Mouse (Mus musculus): Measurements from ENCODE around the gene Gm49322.

Gm49322 gene

DNA sequence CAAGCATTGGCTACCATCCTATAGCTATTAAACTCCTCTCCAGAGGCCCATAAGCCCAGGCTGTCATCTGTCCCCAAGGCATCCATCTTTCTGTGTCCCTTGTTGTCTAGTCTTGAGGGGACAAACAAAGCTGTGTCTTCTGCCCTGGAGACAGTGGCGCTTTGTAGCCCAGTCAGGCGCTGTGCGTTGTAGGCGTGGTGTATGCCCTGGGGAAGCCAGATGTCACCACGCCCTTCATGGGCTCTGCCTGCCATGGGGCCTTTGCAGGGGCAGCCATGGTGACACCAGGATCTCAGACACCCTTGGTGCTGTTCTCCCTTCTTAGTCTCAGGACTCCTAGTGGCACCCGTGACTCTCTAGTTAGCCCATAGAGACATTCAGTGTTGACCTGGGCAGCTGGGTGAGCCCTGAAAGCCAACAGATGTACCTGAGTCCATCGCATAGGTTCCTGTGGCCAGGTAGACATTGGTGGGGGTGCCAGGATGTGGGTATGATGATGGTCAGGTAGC, 1.8 kb upstream of the Gm49322 start:
- peaks cover 38% of the 10 kb centered on the region for H3K36me3 ChIP-seq (ENCODE audit: insufficient read depth, low read length)
- no peaks in the 10 kb centered on the region for H3K27me3 ChIP-seq (ENCODE audit: insufficient read depth, low read length)
- H3K4me3 ChIP-seq (replicated peaks; ENCODE audit: low read length), result peak overlapping the region; percentile 92
- H3K9me3 ChIP-seq (ENCODE audit: low read length), result no peaks in the 10 kb centered on the region
- H3K4me1 ChIP-seq (replicated peaks; ENCODE audit: low read depth, low read length), result peaks cover 65% of the 10 kb centered on the region
- TF ChIP-seq NANOG (IDR thresholded peaks at IDR 0.05; ENCODE audit: borderline replicate concordance, low read length), result no peak

GRCm38 (mm10) chr10:80604988-80605387, 833 bp upstream of the Gm49322 start:
- no peaks in the 10 kb centered on the region for H3K9me3 ChIP-seq (ENCODE audit: low read length)
- peaks cover 47% of the 10 kb centered on the region for H3K36me3 ChIP-seq (ENCODE audit: insufficient read depth, low read length)
- no peaks in the 10 kb centered on the region for H3K27me3 ChIP-seq (ENCODE audit: insufficient read depth, low read length)
- TF ChIP-seq CTCF (conservative IDR thresholded peaks at IDR 0.05; ENCODE audit: low read length) (no peak), POU5F1 (IDR thresholded peaks at IDR 0.05; ENCODE audit: borderline replicate concordance, low read length) (no peak), NANOG (IDR thresholded peaks at IDR 0.05; ENCODE audit: borderline replicate concordance, low read length) (no peak)
- H3K4me3 ChIP-seq (replicated peaks; ENCODE audit: low read length), result 0 out of 2 replicates have a peak overlapping the region, but pooled peaks have one; percentile 17
- H3K4me1 ChIP-seq (replicated peaks; ENCODE audit: low read depth, low read length), result peaks cover 73% of the 10 kb centered on the region

GRCm38 (mm10) chr10:80606306-80606705, 485 bp downstream of the Gm49322 start:
- TF ChIP-seq POU5F1 (IDR thresholded peaks at IDR 0.05; ENCODE audit: borderline replicate concordance, low read length), result no peak
- TF ChIP-seq NANOG (IDR thresholded peaks at IDR 0.05; ENCODE audit: borderline replicate concordance, low read length), result no peak
- TF ChIP-seq CTCF (conservative IDR thresholded peaks at IDR 0.05; ENCODE audit: low read length), result no peak

GRCm38 (mm10) chr10:80606737-80607350, 1.0 kb downstream of the Gm49322 start:
- no peak for TF ChIP-seq POU5F1 (IDR thresholded peaks at IDR 0.05; ENCODE audit: borderline replicate concordance, low read length)
- TF ChIP-seq NANOG (IDR thresholded peaks at IDR 0.05; ENCODE audit: borderline replicate concordance, low read length), result no peak
- no peak for TF ChIP-seq CTCF (conservative IDR thresholded peaks at IDR 0.05; ENCODE audit: low read length)
- Histone ChIP-seq H3K36me3 (ENCODE audit: insufficient read depth, low read length) (peaks cover 66% of the 10 kb centered on the region), H3K27me3 (ENCODE audit: insufficient read depth, low read length) (no peaks in the 10 kb centered on the region)

More at GRCm38 (mm10) chr10:80606306-80606705, 485 bp downstream of the Gm49322 start:
- Histone ChIP-seq H3K4me1 (replicated peaks; ENCODE audit: low read depth, low read length) (peaks cover 86% of the 10 kb centered on the region), H3K9me3 (ENCODE audit: low read length) (no peaks in the 10 kb centered on the region), H3K27me3 (ENCODE audit: insufficient read depth, low read length) (no peaks in the 10 kb centered on the region), H3K4me3 (replicated peaks; ENCODE audit: low read length) (peak overlapping the region; percentile 84), H3K36me3 (ENCODE audit: insufficient read depth, low read length) (peaks cover 60% of the 10 kb centered on the region)

GRCm38 (mm10) chr10:80608435-80608834, 2.6 kb downstream of the Gm49322 start:
- H3K27me3 ChIP-seq (ENCODE audit: insufficient read depth, low read length), result no peaks in the 10 kb centered on the region
- peaks cover 82% of the 10 kb centered on the region for H3K36me3 ChIP-seq (ENCODE audit: insufficient read depth, low read length)
- no peak for TF ChIP-seq POU5F1 (IDR thresholded peaks at IDR 0.05; ENCODE audit: borderline replicate concordance, low read length)
- no peak for TF ChIP-seq CTCF (conservative IDR thresholded peaks at IDR 0.05; ENCODE audit: low read length)
- no peak for TF ChIP-seq NANOG (IDR thresholded peaks at IDR 0.05; ENCODE audit: borderline replicate concordance, low read length)
- H3K4me1 ChIP-seq (replicated peaks; ENCODE audit: low read depth, low read length), result peaks cover 82% of the 10 kb centered on the region
- H3K9me3 ChIP-seq (ENCODE audit: low read length), result no peaks in the 10 kb centered on the region
- H3K4me3 ChIP-seq (replicated peaks; ENCODE audit: low read length), result peak overlapping the region; percentile 84; the same call in 1 of the 2 replicates

More at GRCm38 (mm10) chr10:80606737-80607350, 1.0 kb downstream of the Gm49322 start:
- Histone ChIP-seq H3K9me3 (ENCODE audit: low read length) (no peaks in the 10 kb centered on the region), H3K4me1 (replicated peaks; ENCODE audit: low read depth, low read length) (peaks cover 86% of the 10 kb centered on the region), H3K4me3 (replicated peaks; ENCODE audit: low read length) (peak overlapping the region; percentile 84)

- peaks cover 83% of the 10 kb centered on the region for H3K36me3 ChIP-seq (ENCODE audit: insufficient read depth, low read length)
- H3K4me1 ChIP-seq (replicated peaks; ENCODE audit: low read depth, low read length), result peaks cover 82% of the 10 kb centered on the region
- H3K4me3 ChIP-seq (replicated peaks; ENCODE audit: low read length), result 0 out of 2 replicates have a peak overlapping the region, but pooled peaks have one; percentile 20
- H3K27me3 ChIP-seq (ENCODE audit: insufficient read depth, low read length), result no peaks in the 10 kb centered on the region
- H3K9me3 ChIP-seq (ENCODE audit: low read length), result no peaks in the 10 kb centered on the region
- no peak for TF ChIP-seq CTCF (conservative IDR thresholded peaks at IDR 0.05; ENCODE audit: low read length)
- TF ChIP-seq NANOG (IDR thresholded peaks at IDR 0.05; ENCODE audit: borderline replicate concordance, low read length), result no peak
- no peak for TF ChIP-seq POU5F1 (IDR thresholded peaks at IDR 0.05; ENCODE audit: borderline replicate concordance, low read length)
Measured at GRCm38 (mm10) chr10:80609269-80609924, 3.6 kb downstream of the Gm49322 start.

GRCm38 (mm10) chr10:80610116-80610785, 4.4 kb downstream of the Gm49322 start:
- no peak for TF ChIP-seq POU5F1 (IDR thresholded peaks at IDR 0.05; ENCODE audit: borderline replicate concordance, low read length)
- TF ChIP-seq NANOG (IDR thresholded peaks at IDR 0.05; ENCODE audit: borderline replicate concordance, low read length), result no peak
- TF ChIP-seq CTCF (conservative IDR thresholded peaks at IDR 0.05; ENCODE audit: low read length), result no peak
- H3K9me3 ChIP-seq (ENCODE audit: low read length), result no peaks in the 10 kb centered on the region
- no peak overlapping the region for H3K4me3 ChIP-seq (replicated peaks; ENCODE audit: low read length)
- H3K36me3 ChIP-seq (ENCODE audit: insufficient read depth, low read length), result peaks cover 88% of the 10 kb centered on the region
- peaks cover 76% of the 10 kb centered on the region for H3K4me1 ChIP-seq (replicated peaks; ENCODE audit: low read depth, low read length)
- H3K27me3 ChIP-seq (ENCODE audit: insufficient read depth, low read length), result no peaks in the 10 kb centered on the region

DNA sequence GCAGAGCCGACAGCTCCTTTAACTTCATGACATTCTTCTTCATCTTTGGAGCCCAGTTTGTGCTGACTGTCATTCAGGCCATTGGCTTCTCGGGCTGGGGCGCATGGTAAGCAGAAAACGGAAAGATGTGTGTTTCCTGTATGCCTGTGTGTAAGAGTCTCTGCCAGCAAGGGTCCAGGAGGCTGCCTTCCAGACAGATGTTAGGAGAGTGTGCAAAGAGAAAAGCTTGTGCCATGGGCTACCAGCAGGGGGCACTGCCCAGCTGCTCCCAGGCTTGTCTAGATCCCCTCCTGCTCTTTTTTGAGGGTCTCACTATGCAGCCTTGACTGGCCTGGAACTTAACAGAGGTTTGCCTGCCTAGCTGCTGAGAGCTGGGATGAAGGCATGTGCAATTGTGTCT, 5.2 kb downstream of the Gm49322 start:
- Histone ChIP-seq H3K27me3 (ENCODE audit: insufficient read depth, low read length) (no peaks in the 10 kb centered on the region), H3K4me1 (replicated peaks; ENCODE audit: low read depth, low read length) (peaks cover 76% of the 10 kb centered on the region), H3K36me3 (ENCODE audit: insufficient read depth, low read length) (peaks cover 96% of the 10 kb centered on the region), H3K9me3 (ENCODE audit: low read length) (no peaks in the 10 kb centered on the region), H3K4me3 (replicated peaks; ENCODE audit: low read length) (no peak overlapping the region)
- no peak for TF ChIP-seq POU5F1 (IDR thresholded peaks at IDR 0.05; ENCODE audit: borderline replicate concordance, low read length)
- TF ChIP-seq NANOG (IDR thresholded peaks at IDR 0.05; ENCODE audit: borderline replicate concordance, low read length), result no peak
- peak; percentile 94 for TF ChIP-seq CTCF (conservative IDR thresholded peaks at IDR 0.05; ENCODE audit: low read length)
